Mouse (Mus musculus) heart, embryonic 11.5 days (tissue): ENCODE results near the gene Sdc3. TPM values are rescaled to one million over a fixed set of nuclear protein-coding genes. Genes with fewer than 3 reads are reported as not detected.

ENCODE experiments used
- ATAC-seq: fragments of 200-750 bp; cut with Nextera tagmentation; replicated peaks from 2 replicates; pipeline ENCODE4 v1.8.0; 2017; ENCODE audit warnings: moderate library complexity; ENCODE audit not compliant: insufficient number of reproducible peaks, low FRiP score, low TSS enrichment
- H3K27ac ChIP-seq: fragments of 300-500 bp; sonication (generic); 2 replicates; pipeline ENCODE4 v1.5.1; 2014; ENCODE audit warnings: mild to moderate bottlenecking, low read depth, low read length
- H3K27me3 ChIP-seq: fragments of 300-500 bp; sonication (generic); 2 replicates; pipeline ENCODE4 v1.6.1; 2014; ENCODE audit warnings: mild to moderate bottlenecking, low read length, mixed read lengths; ENCODE audit not compliant: control insufficient read depth, insufficient read depth
- H3K36me3 ChIP-seq: fragments of 300-500 bp; sonication (generic); 2 replicates; pipeline ENCODE4 v1.6.1; 2014; ENCODE audit warnings: mild to moderate bottlenecking, low read length, moderate library complexity, mixed read lengths; ENCODE audit not compliant: control insufficient read depth, insufficient read depth
- H3K4me1 ChIP-seq: fragments of 300-500 bp; sonication (generic); 2 replicates; pipeline ENCODE4 v1.6.1; 2014; ENCODE audit warnings: low read length; ENCODE audit not compliant: control insufficient read depth, insufficient read depth
- H3K4me2 ChIP-seq: fragments of 300-500 bp; sonication (generic); 2 replicates; pipeline ENCODE4 v1.6.1; 2014; ENCODE audit warnings: mild to moderate bottlenecking, moderate library complexity
- H3K4me3 ChIP-seq: fragments of 300-500 bp; sonication (generic); 2 replicates; pipeline ENCODE4 v1.5.1; 2014; ENCODE audit warnings: low read depth, low read length
- H3K9ac ChIP-seq: fragments of 300-500 bp; sonication (generic); 2 replicates; pipeline ENCODE4 v1.6.1; 2014; ENCODE audit warnings: mild to moderate bottlenecking, low read depth, low read length, moderate library complexity
- H3K9me3 ChIP-seq: fragments of 300-500 bp; sonication (generic); replicated peaks from 2 replicates; pipeline ENCODE4 v1.6.1; 2016; ENCODE audit warnings: low read length; ENCODE audit not compliant: control insufficient read depth
- WGBS: fragments of 180-500 bp; shearing (Covaris S2); extraction: QIAGEN DNeasy Blood & Tissue Kit; methylation state at CpG from one replicate; pipeline ENCODE4 v1.1.7; 2014; ENCODE audit not compliant: insufficient replicate concordance; 5-methylcytosine and 5-hydroxymethylcytosine counted together
- polyA plus RNA-seq: library from polyadenylated mRNA; unstranded; fragments of >200 nt; fragmentation: Nextera tagmentation; extraction: Ambion mirVana; gene quantifications from 2 replicates; pipeline ENCODE4 v1.2.1, GENCODE M21; 2014

Gene Sdc3
- polyA plus RNA-seq, result 11.6 and 16.9 TPM in 2 replicates

GRCm38 (mm10) chr4:130792376-130793179 is at the start of gene Sdc3:
Gene Sdc3, plus strand, starts transcription at chr4:130792537.
- H3K27ac ChIP-seq, result peak within 1 kb of the TSS; percentile 59
- 0 out of 2 replicates have a peak, but pooled peaks have one; percentile 5 for ATAC-seq
- peak within 1 kb of the TSS; percentile 96 for H3K9ac ChIP-seq
- peaks cover 19% of the 10 kb centered on the region for H3K4me1 ChIP-seq
- H3K36me3 ChIP-seq, result no peaks in the 10 kb centered on the region
- H3K9me3 ChIP-seq, result no peaks in the 10 kb centered on the region
- H3K27me3 ChIP-seq, result peaks cover 8% of the 10 kb centered on the region; the same call in 1 of the 2 replicates
- peak within 1 kb of the TSS; percentile 84 for H3K4me3 ChIP-seq
- peak within 1 kb of the TSS; percentile 96 for H3K4me2 ChIP-seq
- WGBS, result 2% methylated on average over 74 of the region's 99 CpGs

GRCm38 (mm10) chr4:130744058-130744457 is 48.3 kb upstream of the Sdc3 start:
- Histone ChIP-seq H3K27me3 (no peaks in the 10 kb centered on the region), H3K4me3 (no peak overlapping the region), H3K9me3 (no peaks in the 10 kb centered on the region), H3K36me3 (peaks cover 32% of the 10 kb centered on the region), H3K27ac (no peak overlapping the region), H3K9ac (no peak overlapping the region), H3K4me1 (no peaks in the 10 kb centered on the region), H3K4me2 (no peak overlapping the region)
- no peak for ATAC-seq
- 87% methylated on average over 4 of the region's 4 CpGs for WGBS

- ATAC-seq, result no peak
- WGBS, result 85% methylated on average over 5 of the region's 5 CpGs
- peaks cover 39% of the 10 kb centered on the region for H3K36me3 ChIP-seq
Measured at GRCm38 (mm10) chr4:130745561-130746306, 46.6 kb upstream of the Sdc3 start.

GRCm38 (mm10) chr4:130749566-130749965 is 42.8 kb upstream of the Sdc3 start:
- no peak for ATAC-seq
- Histone ChIP-seq H3K4me3 (no peak overlapping the region), H3K9me3 (no peaks in the 10 kb centered on the region), H3K36me3 (peaks cover 37% of the 10 kb centered on the region), H3K4me2 (no peak overlapping the region), H3K9ac (no peak overlapping the region), H3K27ac (no peak overlapping the region), H3K27me3 (no peaks in the 10 kb centered on the region), H3K4me1 (peaks cover 25% of the 10 kb centered on the region)
- 66% methylated on average over 7 of the region's 7 CpGs for WGBS

More at GRCm38 (mm10) chr4:130745561-130746306, 46.6 kb upstream of the Sdc3 start:
- no peak overlapping the region for H3K27ac ChIP-seq
- no peaks in the 10 kb centered on the region for H3K27me3 ChIP-seq
- no peak overlapping the region for H3K4me3 ChIP-seq
- H3K4me1 ChIP-seq, result no peaks in the 10 kb centered on the region; the same call in 1 of the 2 replicates
- no peak overlapping the region for H3K9ac ChIP-seq
- no peaks in the 10 kb centered on the region for H3K9me3 ChIP-seq
- H3K4me2 ChIP-seq, result no peak overlapping the region

GRCm38 (mm10) chr4:130751966-130752365 is 40.4 kb upstream of the Sdc3 start:
- Histone ChIP-seq H3K9ac (no peak overlapping the region), H3K27ac (no peak overlapping the region)
- ATAC-seq, result no peak

GRCm38 (mm10) chr4:130752591-130752990 is 39.7 kb upstream of the Sdc3 start:
- Histone ChIP-seq H3K36me3 (peaks cover 32% of the 10 kb centered on the region), H3K4me1 (peaks cover 31% of the 10 kb centered on the region), H3K27ac (peak overlapping the region; percentile 66), H3K4me2 (no peak overlapping the region), H3K9ac (no peak overlapping the region), H3K4me3 (no peak overlapping the region), H3K27me3 (no peaks in the 10 kb centered on the region), H3K9me3 (no peaks in the 10 kb centered on the region)
- no peak for ATAC-seq
- WGBS, result 77% methylated on average over 7 of the region's 7 CpGs

More at GRCm38 (mm10) chr4:130751966-130752365, 40.4 kb upstream of the Sdc3 start:
- H3K4me1 ChIP-seq, result peaks cover 31% of the 10 kb centered on the region
- no peak overlapping the region for H3K4me2 ChIP-seq
- H3K9me3 ChIP-seq, result no peaks in the 10 kb centered on the region
- 91% methylated on average over 2 of the region's 2 CpGs for WGBS
- no peaks in the 10 kb centered on the region for H3K27me3 ChIP-seq
- no peak overlapping the region for H3K4me3 ChIP-seq
- H3K36me3 ChIP-seq, result peaks cover 38% of the 10 kb centered on the region

- Histone ChIP-seq H3K27ac (peak overlapping the region; percentile 66), H3K4me3 (no peak overlapping the region), H3K9ac (no peak overlapping the region), H3K4me2 (peak overlapping the region; percentile 11), H3K9me3 (no peaks in the 10 kb centered on the region), H3K27me3 (no peaks in the 10 kb centered on the region), H3K4me1 (peaks cover 31% of the 10 kb centered on the region), H3K36me3 (peaks cover 21% of the 10 kb centered on the region)
- ATAC-seq, result peak; percentile 42; the same call in 1 of the 2 replicates
- 50% methylated on average over 5 of the region's 5 CpGs for WGBS
Measured at GRCm38 (mm10) chr4:130753755-130754154, 38.6 kb upstream of the Sdc3 start.

- Histone ChIP-seq H3K9me3 (no peaks in the 10 kb centered on the region), H3K4me3 (no peak overlapping the region), H3K9ac (no peak overlapping the region), H3K27ac (no peak overlapping the region), H3K4me1 (peaks cover 31% of the 10 kb centered on the region), H3K36me3 (peaks cover 23% of the 10 kb centered on the region), H3K27me3 (no peaks in the 10 kb centered on the region), H3K4me2 (no peak overlapping the region)
- no peak for ATAC-seq
- 84% methylated on average over 2 of the region's 2 CpGs for WGBS
Measured at GRCm38 (mm10) chr4:130754776-130755175, 37.6 kb upstream of the Sdc3 start.
